Mouse (Mus musculus): ENCODE measurements around the gene Zfp605. TPM values are rescaled to one million over a fixed set of nuclear protein-coding genes. Genes with fewer than 3 reads are reported as not detected.
A peak's percentile ranks its signal among the peaks of the same experiment; 100 is the strongest.

Gene Zfp605
- polyA plus RNA-seq, 1 experiment from 2014 or later: 3.3 TPM

GRCm38 (mm10) chr5:110102853-110103625, 6.9 kb upstream of the Zfp605 start:
- H3K27me3 ChIP-seq (ENCODE audit: insufficient read depth, low read length): no peaks in the 10 kb centered on the region
- H3K4me1 ChIP-seq (ENCODE audit: insufficient read depth): peaks cover 22% of the 10 kb centered on the region
- no peak for TF ChIP-seq CTCF (IDR thresholded peaks at IDR 0.05; ENCODE audit: low read depth)
- H3K4me3 ChIP-seq (ENCODE audit: low read depth, low read length): no peak overlapping the region
- ATAC-seq (ENCODE audit: insufficient read depth) (no peak), DNase-seq (no peak)
- H3K4me2 ChIP-seq: no peak overlapping the region
- WGBS: 91% methylated on average over 19 of the region's 19 CpGs
- peaks cover 5% of the 10 kb centered on the region; the same call in 1 of the 2 replicates for H3K9me3 ChIP-seq (ENCODE audit: low read depth, low read length)
- no peak overlapping the region for H3K27ac ChIP-seq (ENCODE audit: low read depth)
- peaks cover 39% of the 10 kb centered on the region for H3K36me3 ChIP-seq (ENCODE audit: insufficient read depth)
- H3K9ac ChIP-seq: no peak overlapping the region

GRCm38 (mm10) chr5:110103901-110104615, 5.8 kb upstream of the Zfp605 start:
- ATAC-seq (ENCODE audit: insufficient read depth) (no peak), DNase-seq (no peak)
- peaks cover 22% of the 10 kb centered on the region for H3K4me1 ChIP-seq (ENCODE audit: insufficient read depth)
- no peak overlapping the region for H3K4me2 ChIP-seq
- no peak overlapping the region for H3K4me3 ChIP-seq (ENCODE audit: low read depth, low read length)
- no peak for TF ChIP-seq CTCF (IDR thresholded peaks at IDR 0.05; ENCODE audit: low read depth)
- WGBS: 94% methylated on average over 27 of the region's 27 CpGs
- no peak overlapping the region for H3K9ac ChIP-seq
- H3K27me3 ChIP-seq (ENCODE audit: insufficient read depth, low read length): no peaks in the 10 kb centered on the region
- peaks cover 5% of the 10 kb centered on the region; the same call in 1 of the 2 replicates for H3K9me3 ChIP-seq (ENCODE audit: low read depth, low read length)
- peaks cover 39% of the 10 kb centered on the region for H3K36me3 ChIP-seq (ENCODE audit: insufficient read depth)
- no peak overlapping the region for H3K27ac ChIP-seq (ENCODE audit: low read depth)

- H3K36me3 ChIP-seq (ENCODE audit: insufficient read depth): peaks cover 39% of the 10 kb centered on the region
- H3K4me3 ChIP-seq (ENCODE audit: low read depth, low read length): no peak overlapping the region
- no peak for ATAC-seq (ENCODE audit: insufficient read depth)
- H3K9ac ChIP-seq: no peak overlapping the region
- peaks cover 5% of the 10 kb centered on the region; the same call in 1 of the 2 replicates for H3K9me3 ChIP-seq (ENCODE audit: low read depth, low read length)
- peaks cover 22% of the 10 kb centered on the region for H3K4me1 ChIP-seq (ENCODE audit: insufficient read depth)
- WGBS: 92% methylated on average over 36 of the region's 36 CpGs
- no peaks in the 10 kb centered on the region for H3K27me3 ChIP-seq (ENCODE audit: insufficient read depth, low read length)
- no peak overlapping the region for H3K27ac ChIP-seq (ENCODE audit: low read depth)
- no peak for DNase-seq
- no peak overlapping the region for H3K4me2 ChIP-seq
- TF ChIP-seq CTCF (IDR thresholded peaks at IDR 0.05; ENCODE audit: low read depth): no peak
Measured at GRCm38 (mm10) chr5:110104616-110105380, 5.1 kb upstream of the Zfp605 start.

GRCm38 (mm10) chr5:110106140-110106871, 3.6 kb upstream of the Zfp605 start:
- 94% methylated on average over 26 of the region's 26 CpGs for WGBS
- peak overlapping the region; percentile 85 for H3K4me2 ChIP-seq

GRCm38 (mm10) chr5:110106901-110107564, 2.9 kb upstream of the Zfp605 start:
- ATAC-seq (ENCODE audit: insufficient read depth) (peak; percentile 48), DNase-seq (no peak)
- H3K4me3 ChIP-seq (ENCODE audit: low read depth, low read length): peak overlapping the region; percentile 78
- H3K36me3 ChIP-seq (ENCODE audit: insufficient read depth): peaks cover 43% of the 10 kb centered on the region
- peak overlapping the region; percentile 99 for H3K27ac ChIP-seq (ENCODE audit: low read depth)
- H3K27me3 ChIP-seq (ENCODE audit: insufficient read depth, low read length): no peaks in the 10 kb centered on the region
- 12% methylated on average over 41 of the region's 41 CpGs for WGBS
- peak overlapping the region; percentile 89 for H3K9ac ChIP-seq
- H3K4me1 ChIP-seq (ENCODE audit: insufficient read depth): peaks cover 7% of the 10 kb centered on the region; the same call in 1 of the 2 replicates
- no peak for TF ChIP-seq CTCF (IDR thresholded peaks at IDR 0.05; ENCODE audit: low read depth)
- peak overlapping the region; percentile 85 for H3K4me2 ChIP-seq
- peaks cover 5% of the 10 kb centered on the region; the same call in 1 of the 2 replicates for H3K9me3 ChIP-seq (ENCODE audit: low read depth, low read length)

More at GRCm38 (mm10) chr5:110106140-110106871, 3.6 kb upstream of the Zfp605 start:
- H3K9me3 ChIP-seq (ENCODE audit: low read depth, low read length): peaks cover 5% of the 10 kb centered on the region; the same call in 1 of the 2 replicates
- ATAC-seq (ENCODE audit: insufficient read depth): no peak
- peaks cover 11% of the 10 kb centered on the region for H3K4me1 ChIP-seq (ENCODE audit: insufficient read depth)
- peaks cover 39% of the 10 kb centered on the region for H3K36me3 ChIP-seq (ENCODE audit: insufficient read depth)
- peak overlapping the region; percentile 78 for H3K4me3 ChIP-seq (ENCODE audit: low read depth, low read length)
- no peak for TF ChIP-seq CTCF (IDR thresholded peaks at IDR 0.05; ENCODE audit: low read depth)
- no peak overlapping the region for H3K27ac ChIP-seq (ENCODE audit: low read depth)
- no peak overlapping the region; the same call in 1 of the 2 replicates for H3K9ac ChIP-seq
- no peak for DNase-seq
- no peaks in the 10 kb centered on the region for H3K27me3 ChIP-seq (ENCODE audit: insufficient read depth, low read length)
